Mouse (Mus musculus): ENCODE results near the gene Olfr1511.

- no peak for TF ChIP-seq CTCF (IDR thresholded peaks at IDR 0.05; ENCODE audit: extremely low read depth, insufficient read depth, low read length)
- TF ChIP-seq POLR2A (IDR thresholded peaks at IDR 0.05; ENCODE audit: extremely low read depth, insufficient read depth, low read length), result no peak
These were observed 18.1 kb downstream of the Olfr1511 start, which contains the start of gene Olfr1512 for GRCm38 (mm10) chr14:52379068-52379467.

Measured in cortical plate, adult 2 months (tissue).